Mouse (Mus musculus): ENCODE data around the gene Maml3.

Gene Maml3

DNA sequence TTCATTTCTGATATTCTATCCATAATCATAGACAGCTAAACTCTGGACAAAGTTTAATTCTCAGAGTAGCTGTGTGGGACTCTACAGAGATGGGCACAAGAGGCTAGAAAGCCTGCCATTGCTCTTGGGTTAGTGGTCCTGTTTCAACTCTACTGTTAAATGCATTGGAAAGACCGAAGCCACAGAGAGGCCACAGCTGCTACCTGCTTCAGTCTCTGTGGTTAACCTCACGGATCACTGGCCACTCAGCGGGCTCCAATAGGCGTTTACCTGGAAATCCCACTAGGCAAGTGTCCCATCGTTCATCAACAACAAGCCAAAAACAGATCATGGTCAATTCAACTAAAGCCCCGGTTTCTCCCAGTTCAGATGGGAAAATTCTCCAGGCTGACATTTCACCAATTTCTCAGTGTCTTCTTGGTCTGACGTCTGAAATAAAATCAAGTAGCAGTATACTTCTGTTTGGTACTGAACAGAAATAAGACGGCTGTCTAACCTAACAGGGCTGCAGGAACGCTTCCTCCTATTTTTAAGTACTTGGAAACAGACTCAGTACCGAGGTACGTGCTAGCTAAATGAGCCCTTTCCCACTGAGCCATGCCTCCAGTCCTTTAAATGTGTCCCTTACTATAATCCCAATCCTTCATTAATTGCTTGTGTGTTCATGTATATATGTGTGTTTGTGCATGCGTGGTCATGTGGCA lies 339.5 kb downstream of the Maml3 start:
- no peak for DNase-seq

DNA sequence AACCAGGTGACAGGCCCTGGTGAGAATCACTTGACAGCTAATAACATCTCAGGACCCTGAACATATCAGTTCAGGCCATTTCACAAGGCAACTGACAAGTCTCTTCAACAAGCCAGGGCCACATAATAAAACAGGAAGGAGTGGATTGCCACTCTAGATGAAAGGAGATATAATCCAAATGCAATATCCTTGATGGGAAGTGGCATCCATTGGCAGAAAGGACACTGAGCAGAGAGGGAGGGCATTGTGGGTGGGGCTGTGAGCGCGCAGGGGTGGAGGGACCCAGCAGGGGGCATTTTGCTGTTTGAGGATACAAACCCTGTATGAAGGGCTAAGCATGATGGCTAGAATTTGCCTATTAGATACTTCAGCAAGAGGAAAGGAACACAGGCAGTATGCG lies 340.7 kb downstream of the Maml3 start:
- no peak for DNase-seq

DNA sequence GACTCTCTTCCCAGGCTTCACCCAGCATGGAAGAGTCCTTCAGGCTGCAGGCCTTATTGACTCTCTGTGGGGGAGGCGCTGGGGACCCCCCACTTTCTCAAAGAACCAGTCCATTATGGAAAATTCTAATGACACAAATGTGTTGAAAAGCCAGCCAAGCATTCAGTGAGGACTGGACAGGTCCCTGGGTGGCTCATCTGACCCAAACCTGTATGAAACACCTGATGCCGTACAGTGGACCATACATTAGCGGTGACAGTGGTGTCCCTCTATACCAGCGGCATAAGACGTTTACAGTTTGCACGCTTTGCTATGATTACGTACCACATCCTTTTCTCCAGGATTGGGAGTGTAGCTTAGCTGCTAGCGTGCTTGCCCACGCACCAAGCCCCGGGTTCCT lies 342.0 kb downstream of the Maml3 start:
- DNase-seq: no peak

DNA sequence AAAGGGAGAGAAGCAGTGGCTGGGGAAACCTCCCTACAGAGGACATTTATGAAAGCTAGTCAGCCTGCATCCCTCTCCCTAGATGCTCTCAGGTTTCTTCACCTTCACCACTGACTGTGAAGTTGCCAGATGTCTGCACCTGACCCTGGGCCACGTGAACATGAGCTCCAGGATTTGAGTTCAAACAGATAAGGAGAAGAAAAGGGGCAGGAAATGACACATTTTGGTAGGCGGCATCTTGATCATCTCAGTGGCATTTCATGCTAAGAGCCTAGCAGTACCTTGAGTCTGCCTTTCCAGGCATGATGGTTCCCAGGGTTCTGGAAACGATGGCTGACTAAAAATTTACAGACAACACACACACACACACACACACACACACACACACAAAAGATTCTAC lies 345.3 kb downstream of the Maml3 start:
- no peak for DNase-seq

DNA sequence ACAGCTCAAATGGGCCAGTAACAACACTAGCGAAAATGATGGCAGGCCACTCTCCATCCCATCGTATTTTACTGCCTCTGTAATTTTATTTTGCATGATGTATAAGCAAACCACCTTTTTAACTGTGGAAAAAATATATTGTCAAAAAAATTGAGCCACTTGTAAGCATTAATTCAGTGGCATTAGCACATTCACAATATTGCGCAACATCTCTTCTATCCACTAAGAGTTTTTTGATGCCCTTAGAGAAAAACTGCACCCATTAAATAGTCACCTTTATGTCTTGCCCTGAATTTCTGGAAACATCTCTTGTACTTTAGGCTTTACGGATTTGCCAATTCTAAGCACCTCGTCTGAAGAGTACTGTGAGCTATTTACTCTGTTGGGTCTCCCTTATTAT lies 347.8 kb downstream of the Maml3 start:
- DNase-seq: no peak

DNA sequence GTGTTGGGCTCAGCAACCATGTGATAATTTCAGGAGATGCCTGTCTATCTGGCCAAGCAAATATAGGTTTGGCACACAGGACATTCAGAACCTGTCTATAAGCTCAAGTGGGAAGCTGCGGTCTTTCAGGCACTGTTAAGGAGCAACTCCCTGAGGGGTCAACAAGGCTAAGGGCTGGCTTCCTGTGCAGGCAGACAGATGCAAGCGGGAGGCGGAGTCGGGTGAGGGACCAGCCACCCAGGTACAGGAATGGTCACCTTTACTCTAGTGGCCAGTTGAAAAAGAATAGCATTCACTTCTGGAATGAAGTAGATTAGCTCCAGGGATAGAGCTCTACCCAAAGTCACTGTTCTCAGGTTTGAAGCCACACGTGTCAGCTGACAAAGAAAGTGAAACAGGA lies 348.6 kb downstream of the Maml3 start:
- no peak for DNase-seq

DNA sequence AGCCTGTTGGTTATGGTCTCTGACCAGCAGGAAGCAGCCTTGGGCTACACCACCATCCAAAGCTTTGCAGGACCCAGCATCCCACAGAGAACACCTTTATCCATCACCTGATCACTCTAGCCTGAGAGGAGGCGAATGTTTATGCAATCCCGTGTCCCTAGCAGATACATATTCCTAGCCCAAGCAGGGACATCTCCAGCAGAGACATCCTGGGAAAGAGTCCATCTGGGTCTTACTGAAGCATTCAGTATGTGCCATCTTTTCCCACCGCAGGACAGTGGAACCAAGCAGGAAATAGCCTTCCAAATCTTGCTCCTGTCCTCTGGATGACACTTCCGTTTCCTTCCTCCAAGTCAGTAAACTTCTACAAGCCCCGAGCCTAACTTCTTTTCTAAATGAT lies 351.6 kb downstream of the Maml3 start:
- no peak for DNase-seq

DNA sequence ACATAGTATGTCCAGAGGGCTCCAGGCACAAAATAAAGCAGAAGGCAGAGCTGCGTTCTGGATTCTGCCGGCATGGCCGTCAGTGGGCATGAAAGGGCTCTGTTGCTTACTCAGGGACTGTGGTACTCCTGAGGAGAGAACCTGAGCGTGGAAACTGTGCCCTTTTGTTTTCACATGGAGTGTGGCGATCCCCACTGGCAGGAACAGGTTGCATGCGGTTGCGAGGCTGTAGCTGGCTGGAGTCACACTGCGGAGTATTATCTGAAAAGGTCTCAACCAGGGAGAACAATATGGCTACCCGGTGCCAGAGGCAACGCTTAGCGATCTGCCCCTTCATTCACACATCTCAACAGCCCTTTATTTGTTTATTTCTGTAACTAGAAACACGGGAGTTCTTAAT lies 353.4 kb downstream of the Maml3 start:
- DNase-seq: peak; percentile 29

DNA sequence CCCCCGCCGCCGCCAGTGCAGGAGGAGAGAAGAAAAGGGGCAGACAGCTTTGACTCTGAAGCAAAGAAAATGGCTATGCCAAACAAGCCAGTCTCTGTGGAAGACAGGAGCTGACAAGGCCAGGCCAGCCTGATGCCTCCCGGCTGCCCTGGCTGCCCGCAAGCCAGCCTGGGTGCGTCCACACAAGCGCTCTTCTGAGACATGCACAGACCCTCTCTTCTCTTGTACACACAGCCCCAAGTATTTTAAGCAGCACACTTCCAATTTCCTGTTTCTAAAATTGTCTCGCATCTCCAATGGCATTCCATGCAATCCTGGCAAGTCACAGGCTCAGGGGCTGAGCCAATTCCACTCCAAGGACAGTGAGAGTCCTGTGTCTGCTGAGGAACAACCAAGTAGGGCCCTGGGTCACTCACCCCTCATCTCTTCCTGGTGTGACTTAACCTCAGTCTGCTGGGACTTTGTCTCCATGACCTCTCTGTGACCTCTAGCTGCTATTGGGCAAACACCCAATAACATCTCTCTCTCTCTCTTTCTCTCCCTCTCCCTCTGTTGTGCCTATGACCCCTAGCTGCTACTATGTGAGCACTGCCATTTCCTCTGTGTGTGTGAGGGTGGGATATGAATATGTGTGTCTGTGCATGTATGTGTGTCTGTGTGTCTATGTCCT lies 354.9 kb downstream of the Maml3 start:
- DNase-seq: peak; percentile 67

DNA sequence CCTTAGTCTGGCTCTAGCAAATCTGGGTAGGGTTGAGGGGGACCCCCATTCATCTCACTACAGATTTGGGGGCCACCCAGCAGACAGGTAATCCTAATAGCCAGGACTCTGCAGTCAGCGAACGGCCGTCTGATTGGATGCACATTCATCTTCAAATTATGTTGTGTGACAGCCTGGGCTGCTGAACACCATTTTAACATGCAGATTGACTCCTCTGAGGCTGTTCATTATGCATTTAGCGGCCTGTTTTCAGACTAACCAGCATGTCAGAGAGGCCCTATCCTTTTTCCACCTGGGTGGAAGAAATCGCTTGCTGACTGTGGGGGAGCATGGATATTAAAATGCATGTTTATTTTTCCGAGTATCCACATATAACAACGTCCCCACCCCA lies 355.5 kb downstream of the Maml3 start:
- no peak for DNase-seq

DNA sequence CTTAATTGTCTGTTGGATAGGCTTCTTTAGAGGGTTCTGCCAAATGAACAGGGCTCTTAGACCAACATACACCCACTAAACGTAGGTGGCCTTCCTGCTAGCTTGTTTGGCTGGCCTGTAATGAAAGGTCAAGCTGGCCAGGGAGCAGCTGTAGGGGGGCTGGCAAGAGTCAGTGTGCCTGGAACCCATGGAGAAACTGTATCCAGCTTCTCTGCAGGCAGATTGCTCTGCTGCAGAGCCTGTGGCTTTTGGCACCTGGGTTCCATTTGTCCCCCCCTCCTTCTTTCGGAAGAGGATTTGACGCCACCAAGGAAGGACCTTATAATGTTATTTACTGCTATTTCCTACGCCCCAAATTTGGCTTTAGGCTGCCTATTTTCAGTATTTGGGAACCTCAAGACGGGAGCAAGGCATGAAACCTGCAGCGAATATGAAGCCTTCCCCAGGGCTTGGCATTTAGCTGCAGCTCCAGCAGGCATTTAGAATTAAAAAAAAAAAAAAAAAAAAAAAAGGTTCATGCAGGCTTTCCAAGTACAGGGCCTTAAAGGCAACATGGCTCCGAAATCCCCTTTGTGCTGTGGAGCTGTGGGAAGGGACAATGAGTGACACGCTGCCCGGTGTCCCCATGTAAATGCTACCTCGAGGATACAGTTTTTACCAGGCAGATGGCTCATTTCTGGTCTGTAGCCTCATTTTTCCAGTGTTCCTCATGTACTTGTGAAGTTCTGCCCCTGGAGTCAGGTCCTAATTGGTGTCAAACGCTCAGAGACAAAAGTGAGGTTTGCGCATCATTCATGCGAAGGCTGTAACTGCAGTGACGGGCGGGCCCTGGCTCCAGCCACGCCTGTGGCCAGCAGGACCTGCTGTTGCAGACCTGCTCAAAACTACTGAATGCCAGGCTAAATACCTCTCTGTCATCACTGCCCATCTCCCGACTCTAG lies 356.2 kb downstream of the Maml3 start:
- no peak for DNase-seq

DNA sequence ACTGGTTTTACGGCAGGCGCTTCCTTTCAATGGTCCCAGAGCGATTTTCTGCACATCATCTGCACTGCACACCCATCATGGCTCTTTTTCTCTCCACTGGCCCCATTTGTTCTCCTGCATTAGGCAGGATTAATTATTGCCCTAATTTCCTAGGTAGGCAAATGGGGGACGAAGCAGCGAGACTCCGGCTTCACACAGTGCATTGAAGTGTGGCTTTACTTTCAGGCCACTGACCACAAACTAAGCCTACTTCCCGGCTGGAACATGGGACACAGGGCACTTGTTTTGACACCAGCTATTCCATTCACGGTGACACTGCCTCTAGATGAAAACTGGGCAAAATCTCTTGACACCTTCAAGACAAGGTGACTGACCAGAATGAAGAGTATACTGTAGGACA lies 358.1 kb downstream of the Maml3 start:
- DNase-seq: no peak

DNA sequence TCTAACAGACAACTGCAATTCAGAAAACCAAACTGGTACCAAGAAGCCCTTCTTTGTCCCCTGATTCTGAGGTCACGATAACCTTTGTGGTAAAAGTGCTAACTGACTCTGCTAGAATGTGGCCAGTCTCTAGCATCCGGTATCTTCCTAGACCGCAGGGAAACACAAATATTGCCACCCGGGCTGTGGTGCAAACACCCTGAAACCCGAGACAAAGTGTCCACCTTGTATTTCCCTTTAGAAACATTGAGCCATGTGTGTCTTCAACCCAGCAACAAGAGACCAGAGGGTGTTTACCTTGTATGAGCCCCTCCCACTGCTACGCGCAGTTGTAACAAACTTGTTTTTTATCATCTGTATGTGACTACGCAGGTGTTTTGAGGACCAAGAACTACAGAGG lies 359.7 kb downstream of the Maml3 start:
- DNase-seq: no peak

DNA sequence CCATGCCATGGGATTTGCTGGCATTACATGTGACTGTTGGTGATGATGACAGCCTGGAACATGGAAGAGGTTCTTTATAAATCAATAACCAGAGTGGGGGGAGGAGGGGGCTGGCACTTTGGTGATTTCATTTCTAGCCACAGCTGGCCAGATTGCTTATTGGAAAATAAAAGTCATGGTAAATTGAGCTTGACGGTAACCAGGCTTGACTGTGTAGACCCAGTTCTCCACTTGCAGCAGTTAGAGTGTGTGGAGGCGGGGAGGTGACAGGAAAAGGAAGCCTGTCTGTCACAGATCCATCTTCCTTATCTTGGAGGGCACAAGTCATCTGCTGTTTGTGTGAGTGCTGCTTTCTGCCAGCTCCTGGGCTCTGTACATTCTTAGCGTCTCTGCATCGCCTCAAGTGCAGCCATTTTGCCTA lies 360.5 kb downstream of the Maml3 start:
- peak; percentile 32 for DNase-seq

DNA sequence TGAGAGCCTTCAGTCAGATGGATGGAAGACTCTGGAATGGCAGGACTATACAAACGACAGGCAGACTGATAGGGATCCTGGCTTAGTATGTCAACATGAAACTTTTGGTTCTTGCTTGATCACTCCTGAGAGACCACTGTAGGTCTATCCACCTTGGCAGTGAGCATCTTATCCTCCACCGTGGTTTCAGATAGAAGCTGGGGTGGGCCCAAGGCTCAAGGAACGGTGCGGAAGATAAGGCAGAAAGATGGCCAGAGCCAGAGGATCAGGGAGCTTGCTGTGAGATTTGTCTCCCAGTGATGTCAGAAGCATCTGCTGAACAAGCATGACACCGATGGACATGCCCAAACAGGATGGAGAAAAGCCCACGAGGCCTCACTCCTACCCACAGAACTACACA lies 362.5 kb downstream of the Maml3 start:
- no peak for DNase-seq

DNA sequence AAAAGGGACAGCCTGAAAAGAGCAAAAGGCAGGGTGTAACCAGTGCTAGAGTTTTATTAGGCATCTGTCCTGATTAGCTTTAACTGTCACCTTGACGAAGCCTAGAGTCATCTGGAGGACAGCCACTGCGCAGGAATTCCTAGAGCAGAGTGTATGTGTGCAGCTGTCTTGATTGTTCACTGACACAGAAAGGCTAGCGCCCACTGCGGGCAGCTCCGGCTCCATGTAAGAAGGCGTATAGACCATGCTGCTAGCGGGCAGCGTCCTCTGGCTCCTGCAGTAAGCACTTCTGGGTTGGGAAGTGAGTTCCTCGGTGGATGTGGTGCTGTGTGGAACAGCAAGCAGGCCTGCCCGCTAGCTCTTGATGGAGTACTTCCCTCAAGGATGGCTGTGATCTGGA lies 363.1 kb downstream of the Maml3 start:
- DNase-seq: no peak

DNA sequence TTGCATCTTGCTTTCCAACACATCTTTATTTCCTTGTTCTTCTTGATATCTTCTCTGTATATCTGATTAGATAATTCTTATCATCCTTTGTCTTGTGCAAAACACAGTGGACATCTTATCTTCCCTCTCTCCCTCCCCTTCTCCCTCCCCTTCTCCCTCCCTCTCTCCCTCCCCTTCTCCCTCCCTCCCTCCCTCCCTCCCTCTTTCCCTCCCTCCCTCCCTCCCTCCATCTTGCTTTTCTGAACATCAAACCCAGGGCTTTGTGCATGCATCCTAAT lies 365.1 kb downstream of the Maml3 start:
- no peak for DNase-seq

DNA sequence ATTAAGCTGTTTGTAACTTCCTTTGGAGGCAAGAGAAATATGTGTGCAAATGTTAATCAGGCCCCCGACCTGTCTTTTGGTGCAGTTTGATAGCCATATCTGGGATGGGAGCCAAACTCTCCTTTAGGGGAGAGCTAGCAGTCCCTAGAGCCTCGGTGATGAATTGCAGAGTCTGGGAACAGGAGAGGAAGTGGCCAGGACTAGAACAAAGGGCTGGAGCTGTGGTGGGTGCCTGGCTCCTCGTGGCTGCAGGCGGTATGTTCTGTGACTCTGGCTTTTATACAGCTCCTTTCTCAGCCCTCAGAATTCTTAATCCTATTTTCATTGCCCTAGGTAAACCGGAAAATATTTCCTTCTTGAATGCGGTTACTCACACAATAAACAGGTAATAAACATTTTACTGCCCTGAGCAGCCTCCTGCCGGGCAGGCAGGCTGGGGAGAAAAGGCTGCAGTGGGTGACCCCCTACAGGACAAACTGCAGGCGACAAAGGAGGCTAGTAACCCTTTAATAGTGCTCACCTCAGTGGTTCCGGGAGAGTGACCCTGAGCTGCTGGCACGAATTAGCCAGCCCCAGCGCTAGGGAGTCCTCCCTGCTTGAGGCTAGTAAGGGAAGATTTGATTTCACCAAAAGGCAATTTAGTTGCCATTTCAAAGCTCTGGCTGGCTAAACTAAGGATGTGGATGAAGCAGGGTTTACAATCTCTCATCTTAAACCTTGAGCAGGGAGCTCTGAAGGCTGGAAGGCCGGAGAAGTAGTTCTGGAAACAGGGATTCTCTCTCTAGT lies 365.6 kb downstream of the Maml3 start:
- DNase-seq: peak; percentile 52

DNA sequence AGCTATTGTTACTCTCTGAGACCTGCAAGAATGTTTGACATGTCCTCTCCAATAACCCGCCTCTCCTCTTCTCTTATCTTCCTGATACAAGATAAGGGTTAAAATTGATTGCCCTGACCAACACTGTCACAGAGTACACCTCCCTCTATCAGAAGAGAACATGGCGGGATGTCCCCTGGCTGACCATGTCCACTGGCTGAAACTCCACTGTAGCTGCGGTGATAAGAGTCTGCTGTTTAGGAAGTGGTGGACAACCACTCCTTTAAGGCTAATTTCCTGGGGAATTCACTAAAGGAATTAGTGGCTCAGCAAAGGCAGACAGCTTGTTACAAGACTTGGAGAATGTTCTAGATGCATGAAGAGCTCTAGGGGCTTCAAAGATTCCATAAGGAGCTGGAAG lies 371.2 kb downstream of the Maml3 start:
- DNase-seq: no peak

DNA sequence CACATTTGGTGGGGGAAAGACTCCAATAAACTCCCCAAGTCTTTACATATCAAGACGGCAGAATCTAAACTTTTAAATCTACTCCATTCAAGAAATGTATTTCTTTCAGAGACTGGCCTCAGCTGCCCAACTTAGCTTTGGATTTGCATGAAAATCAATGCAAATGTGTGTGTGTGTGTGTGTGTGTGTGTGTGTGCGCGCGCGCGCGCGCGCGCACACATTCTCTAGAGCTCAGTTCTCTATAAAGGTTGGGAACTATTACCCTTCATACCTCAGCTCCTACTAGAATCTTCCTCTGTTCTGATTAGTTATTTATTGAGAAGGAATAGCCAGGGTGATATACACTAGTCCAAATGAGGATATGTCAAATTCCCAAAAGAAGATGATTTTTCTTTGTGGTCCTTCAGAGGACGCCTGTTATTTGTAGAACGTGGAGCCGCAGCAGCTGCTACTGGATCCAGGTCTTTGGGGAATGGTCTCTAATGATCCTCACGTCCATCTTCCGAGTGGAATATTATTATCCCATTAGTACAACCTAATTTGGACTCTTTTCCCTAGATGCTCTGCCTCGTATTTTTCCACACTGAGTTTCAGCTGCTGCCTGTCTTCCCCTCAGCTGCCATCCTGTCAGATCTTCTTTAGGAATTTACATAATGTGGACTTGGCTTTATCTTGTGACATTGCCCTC lies 372.8 kb downstream of the Maml3 start:
- no peak for DNase-seq

DNA sequence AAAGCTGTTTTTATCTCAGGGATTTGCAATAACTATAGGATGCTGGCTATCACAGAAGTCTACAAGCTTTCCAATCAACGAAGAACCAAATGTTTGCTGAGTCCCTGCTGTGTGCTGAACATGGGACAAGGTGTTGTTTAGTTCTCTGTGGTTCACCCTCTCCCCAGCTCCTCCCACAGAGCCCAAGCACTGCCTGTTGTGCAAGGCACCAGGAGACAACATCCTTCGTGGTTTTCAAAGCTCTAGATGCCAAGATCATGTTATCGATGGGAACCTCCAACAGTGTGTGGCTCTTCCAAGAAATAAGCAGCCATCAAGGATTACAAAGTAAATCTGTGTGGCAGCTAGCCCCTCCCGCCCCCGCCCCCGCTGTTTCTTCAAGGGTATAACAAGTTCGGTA lies 374.2 kb downstream of the Maml3 start:
- no peak for DNase-seq

DNA sequence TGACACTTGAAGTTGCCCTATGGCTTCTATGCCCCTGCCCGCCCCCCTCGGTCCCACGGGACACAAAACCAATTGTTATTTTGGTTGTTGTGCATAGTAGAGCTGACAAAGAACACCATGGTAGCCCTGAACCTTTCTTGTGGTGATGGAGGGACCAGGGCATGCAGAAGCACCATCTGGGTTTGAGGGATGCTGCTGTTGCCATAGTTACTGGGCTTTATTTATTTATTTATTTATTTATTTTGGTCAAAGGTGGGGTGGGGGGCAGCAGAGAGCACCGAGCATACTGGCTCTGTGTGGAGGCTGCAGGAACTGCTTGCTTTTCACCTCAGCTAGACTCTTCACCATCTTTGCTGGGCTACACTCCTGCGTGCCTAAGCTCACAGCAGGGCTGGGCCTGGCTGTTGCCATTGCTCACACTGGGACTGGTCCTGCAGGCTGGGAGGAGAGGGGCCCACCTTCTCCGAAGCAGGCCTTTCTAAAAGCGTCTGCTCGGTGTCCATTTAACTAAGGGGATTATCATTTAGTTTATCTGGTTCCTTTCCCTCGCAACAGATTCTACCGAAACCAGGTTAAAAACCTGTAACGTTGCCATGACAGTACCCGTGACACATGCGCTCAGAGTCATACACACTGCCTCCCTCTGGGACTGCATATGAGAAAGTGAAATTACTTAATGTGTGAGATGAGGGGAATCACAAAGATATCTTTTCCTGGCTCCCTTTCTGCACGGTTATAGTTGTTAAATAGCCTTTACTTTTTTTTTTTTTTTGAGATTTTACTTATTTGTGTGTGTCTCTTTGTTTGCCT lies 375.6 kb downstream of the Maml3 start:
- DNase-seq: no peak

Measured in kidney, adult 9 months (tissue).